Mouse (Mus musculus) ovary, adult 2 months (tissue): Measurements from ENCODE around the gene Fam219a. TPM values are rescaled to one million over a fixed set of nuclear protein-coding genes. Genes with fewer than 3 reads are reported as not detected.

Source experiments
- polyA plus RNA-seq: library from polyadenylated mRNA; depleted of rRNA; stranded (reverse); fragments of >200 nt; gene quantifications from 2 replicates; pipeline ENCODE4 v1.2.3, GENCODE M21; 2012; rRNA removed

Fam219a gene
- 39.7 and 44.1 TPM in 2 replicates for polyA plus RNA-seq

GRCm38 (mm10) chr4:41569411-41569885 lies at the start of gene Fam219a, which contains the start of gene Dnaic1:
TSS of gene Fam219a (minus strand) at chr4:41569538.
TSS of gene Dnaic1 (plus strand) at chr4:41569775.

GRCm38 (mm10) chr4:41517233-41517632 lies 52.1 kb downstream of the Fam219a start, which contains the start of gene 1110017D15Rik:
TSS of gene 1110017D15Rik (minus strand) at chr4:41517333.

GRCm38 (mm10) chr4:41502986-41503412 lies 66.3 kb downstream of the Fam219a start, which contains the start of gene AI464131:
TSS of gene AI464131 (minus strand) at chr4:41503076.

Other genes starting within 250 kb of the Fam219a start
- 17.2 and 23.3 TPM in 2 replicates for gene Ubap1, start 220.5 kb downstream of the Fam219a start, polyA plus RNA-seq
- gene Kif24, start 104.7 kb downstream of the Fam219a start, polyA plus RNA-seq: 1.7 and 2.6 TPM in 2 replicates
- 10.4 and 11.9 TPM in 2 replicates for gene Nudt2, start 104.4 kb downstream of the Fam219a start, polyA plus RNA-seq
- 8.8 and 9.1 TPM in 2 replicates for gene AI464131, start 66.5 kb downstream of the Fam219a start, polyA plus RNA-seq
- gene 1110017D15Rik, start 52.2 kb downstream of the Fam219a start, polyA plus RNA-seq: 36.8 and 36.9 TPM in 2 replicates
- 7.8 and 7.9 TPM in 2 replicates for gene Dnaic1, start 237 bp upstream of the Fam219a start, polyA plus RNA-seq
- 37.4 and 45.6 TPM in 2 replicates for gene Enho, start 70.8 kb upstream of the Fam219a start, polyA plus RNA-seq
- 21.2 and 25.5 TPM in 2 replicates for gene Cntfr, start 127.6 kb upstream of the Fam219a start, polyA plus RNA-seq
- 162 and 259 TPM in 2 replicates for gene Il11ra1, start 130.5 kb upstream of the Fam219a start, polyA plus RNA-seq
- gene Rpp25l, start 144.0 kb upstream of the Fam219a start, polyA plus RNA-seq: 65.6 and 76.5 TPM in 2 replicates
- 61.0 and 63.4 TPM in 2 replicates for gene Dctn3, start 153.6 kb upstream of the Fam219a start, polyA plus RNA-seq
- gene Arid3c, start 161.6 kb upstream of the Fam219a start, polyA plus RNA-seq: 0.09 TPM in 1 of 2 replicates, not detected in the other
- 85.7 and 104 TPM in 2 replicates for gene Galt, start 185.7 kb upstream of the Fam219a start, polyA plus RNA-seq
- 128 and 145 TPM in 2 replicates for gene Sigmar1, start 186.6 kb upstream of the Fam219a start, polyA plus RNA-seq
- gene Ccl27a, start 204.7 kb upstream of the Fam219a start, polyA plus RNA-seq: 54.6 and 69.8 TPM in 2 replicates